Mouse (Mus musculus): ENCODE results near the gene Nek8.

The Nek8 gene

DNA sequence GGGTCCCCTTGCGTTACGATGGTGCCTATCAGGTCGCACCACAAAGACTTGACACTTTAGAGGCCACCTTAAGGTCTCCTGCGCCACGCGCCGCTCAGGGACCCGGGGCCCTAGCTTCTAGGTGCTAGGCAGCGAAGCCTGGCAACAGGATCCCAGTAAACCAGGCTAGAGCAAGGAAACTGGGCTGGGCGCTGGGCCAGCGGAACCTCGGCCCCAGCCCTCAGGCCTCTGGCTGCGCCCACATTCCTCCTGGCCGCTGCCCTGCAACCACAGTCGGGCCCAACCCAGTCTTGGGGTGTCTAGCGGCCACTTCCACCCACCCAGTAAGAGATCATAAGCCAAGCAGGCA is 10.7 kb downstream of the Nek8 start:
- no peak for DNase-seq

DNA sequence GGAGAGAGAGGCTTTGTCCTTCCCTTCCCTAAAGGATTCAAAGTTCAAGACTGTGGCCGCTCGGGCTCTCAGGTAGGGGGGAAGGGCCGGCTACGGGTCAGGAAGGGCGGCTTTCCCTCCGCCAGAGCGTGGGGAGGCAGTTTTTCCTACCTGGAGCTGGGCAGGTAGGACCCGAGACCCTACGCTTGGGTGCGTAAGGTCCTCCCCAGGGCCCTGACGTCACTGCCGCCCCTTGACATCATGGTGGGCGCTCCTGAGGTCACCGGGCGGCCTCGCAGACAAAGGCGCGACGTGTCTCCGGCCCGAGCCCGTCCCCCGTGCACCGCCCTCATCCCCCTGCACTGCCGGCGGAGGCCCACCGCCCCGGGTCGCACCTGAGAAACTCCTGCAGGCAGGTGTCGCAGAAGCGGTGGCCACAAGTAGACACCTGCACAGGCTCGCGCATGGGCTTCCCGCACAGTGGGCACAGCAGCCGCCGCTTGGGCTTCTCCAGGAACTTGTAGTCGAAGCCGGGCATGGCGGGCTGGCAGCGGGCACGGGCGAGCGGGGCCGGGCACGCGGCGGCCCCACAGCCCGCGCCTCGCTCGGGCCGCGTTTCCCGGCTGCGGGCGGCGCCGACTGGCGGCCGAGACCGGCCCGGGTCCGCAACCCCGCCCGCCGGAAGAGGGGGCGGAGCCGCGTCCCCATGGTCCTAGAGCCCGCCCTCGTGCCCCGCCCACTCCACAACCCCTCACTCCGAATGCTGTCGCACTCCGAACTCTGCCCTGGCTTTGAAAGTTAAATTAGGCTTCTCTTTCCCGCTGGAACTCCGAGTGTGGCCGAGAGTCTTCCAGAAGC is 11.3 kb downstream of the Nek8 start, which contains the start of gene Traf4:
Traf4 (minus strand) TSS at position 666 of the 837 bp plus-strand sequence.
- DNase-seq: peak; percentile 94

GRCm38 (mm10) chr11:78164604-78164923 is 11.9 kb downstream of the Nek8 start:
- no peak for DNase-seq

DNA sequence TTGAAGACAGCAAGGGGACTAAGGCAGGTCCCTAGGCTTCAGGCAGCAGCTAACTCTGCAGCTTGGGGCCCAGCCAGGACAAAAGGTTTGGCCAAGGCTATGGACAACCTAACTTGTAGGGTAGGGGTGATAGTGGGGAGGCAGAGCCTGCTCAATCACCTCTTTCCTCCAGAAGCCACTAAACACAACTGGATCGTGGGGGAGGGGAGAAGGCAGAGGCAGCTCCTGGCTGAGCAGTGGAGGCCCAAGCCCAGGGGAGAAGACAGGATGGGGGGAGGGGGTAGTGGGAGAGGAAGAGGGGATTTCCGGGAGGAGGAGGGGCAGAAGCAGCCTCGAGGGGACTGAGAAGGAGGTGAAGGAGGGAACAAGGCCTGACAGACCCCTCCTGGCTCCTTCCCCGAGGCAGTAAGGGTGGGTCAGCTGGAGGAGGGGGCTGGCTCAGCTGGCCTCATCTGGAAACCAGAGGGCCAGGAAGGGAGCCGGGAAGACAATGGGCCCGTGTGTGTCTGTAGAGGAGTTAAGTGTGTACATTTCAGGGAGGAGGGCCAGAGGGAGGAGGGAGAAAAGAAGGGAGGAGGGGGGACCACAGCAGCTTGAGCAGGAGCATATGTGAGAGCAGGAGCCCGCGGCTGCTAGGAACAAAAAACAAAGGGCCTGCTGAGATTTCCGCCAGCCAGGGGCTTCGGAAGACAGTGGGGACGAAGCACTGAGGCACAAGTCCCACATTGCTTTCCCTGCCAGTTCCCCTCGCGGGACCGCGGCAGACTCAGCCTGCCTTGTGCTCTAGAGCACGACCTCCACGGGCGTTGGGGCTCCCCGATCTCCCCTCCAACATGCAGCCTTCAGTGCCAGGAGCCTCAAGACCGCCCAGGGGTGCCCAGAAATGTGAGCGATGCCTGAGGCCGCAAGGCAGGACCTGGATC is 12.5 kb downstream of the Nek8 start:
- DNase-seq: peak; percentile 72

- no peak for DNase-seq
Observed at GRCm38 (mm10) chr11:78163045-78163444, 13.4 kb downstream of the Nek8 start.

GRCm38 (mm10) chr11:78162504-78162903 is 14.0 kb downstream of the Nek8 start:
- no peak for DNase-seq

DNA sequence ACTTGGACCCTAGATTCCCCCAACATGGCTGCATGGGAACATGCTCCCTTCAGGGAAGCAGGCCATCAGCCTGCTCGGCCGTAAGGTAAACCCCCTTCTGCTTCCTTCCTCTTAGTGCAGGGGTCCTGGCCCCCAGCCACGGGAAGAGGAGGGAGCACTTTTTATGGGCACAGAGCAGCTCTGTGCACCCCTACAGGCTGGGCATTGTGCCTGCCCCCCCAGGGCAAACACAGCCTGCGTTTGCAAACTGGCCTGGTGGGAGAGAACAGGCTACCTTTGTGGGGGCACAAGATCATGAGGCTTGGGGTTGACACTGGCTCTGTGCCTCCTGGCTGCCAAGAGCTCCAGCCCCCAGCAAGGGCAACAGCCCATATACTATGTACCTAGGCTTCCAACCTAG is 14.5 kb downstream of the Nek8 start:
- no peak for DNase-seq

- DNase-seq: no peak
Observed at GRCm38 (mm10) chr11:78161169-78161568, 15.3 kb downstream of the Nek8 start.

DNA sequence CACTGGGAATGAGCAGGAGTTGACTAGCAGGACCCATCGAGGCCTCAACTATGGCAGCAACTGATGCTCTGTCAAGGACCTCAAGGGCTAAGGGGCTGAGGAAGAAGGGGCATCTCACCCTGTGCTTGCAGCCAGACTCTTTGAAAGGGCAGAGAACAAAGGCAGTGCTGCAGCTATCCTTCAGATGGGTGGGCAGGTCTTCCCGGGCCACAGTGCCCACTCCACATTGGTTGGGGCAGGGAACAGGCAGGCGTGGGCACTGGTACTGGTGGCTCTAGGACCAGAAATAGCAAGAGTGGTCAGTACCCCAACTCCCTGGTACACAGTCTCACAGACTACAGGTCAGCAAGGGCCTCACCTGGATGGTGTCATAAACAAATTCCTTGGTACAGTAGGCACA is 15.8 kb downstream of the Nek8 start:
- DNase-seq: no peak

DNA sequence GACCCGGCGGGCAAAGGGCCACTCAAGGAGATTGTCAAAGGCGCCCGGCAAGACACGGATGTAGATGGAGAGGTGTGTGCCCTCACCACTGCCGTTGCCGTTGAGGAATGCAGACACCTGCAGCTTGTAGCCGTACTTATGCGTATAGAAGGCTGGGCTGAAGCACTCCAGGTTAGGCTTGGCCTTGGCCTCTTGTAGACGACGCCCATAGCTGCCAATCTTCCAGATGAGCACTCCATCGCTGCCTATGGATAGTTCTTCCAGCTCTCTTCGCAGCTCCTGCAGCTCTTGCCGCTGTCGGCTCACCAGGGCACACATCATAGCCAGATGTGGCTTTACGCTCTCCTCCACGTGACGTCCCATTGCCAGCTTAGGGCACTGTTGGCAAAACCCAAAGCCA is 16.3 kb downstream of the Nek8 start:
- DNase-seq: no peak

GRCm38 (mm10) chr11:78159557-78159956 is 16.9 kb downstream of the Nek8 start:
- no peak for DNase-seq

- peak; percentile 82 for DNase-seq
Observed at GRCm38 (mm10) chr11:78159096-78159495, 17.4 kb downstream of the Nek8 start.

GRCm38 (mm10) chr11:78156156-78156699 is 20.2 kb downstream of the Nek8 start:
- no peak for DNase-seq

- DNase-seq: no peak
Observed at GRCm38 (mm10) chr11:78155674-78156073, 20.8 kb downstream of the Nek8 start.

DNA sequence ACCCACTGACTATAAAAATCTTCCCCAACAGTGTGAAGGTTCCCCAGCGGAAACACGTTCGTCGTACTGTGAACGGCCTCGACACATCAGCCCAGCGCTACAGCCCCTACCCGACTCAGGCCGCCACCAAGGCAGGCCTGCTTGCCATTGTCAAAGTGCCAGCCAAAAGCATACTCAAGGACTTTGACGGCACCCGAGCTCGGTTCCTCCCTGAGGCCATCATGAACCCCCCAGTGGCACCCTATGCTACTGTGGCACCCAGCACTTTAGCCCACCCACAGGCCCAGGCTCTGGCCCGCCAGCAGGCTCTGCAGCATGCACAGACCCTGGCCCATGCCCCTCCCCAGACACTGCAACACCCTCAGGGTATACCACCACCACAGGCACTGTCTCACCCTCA is 22.7 kb downstream of the Nek8 start:
- no peak for DNase-seq

- no peak for DNase-seq
Observed at GRCm38 (mm10) chr11:78152299-78153231, 23.9 kb downstream of the Nek8 start.

DNA sequence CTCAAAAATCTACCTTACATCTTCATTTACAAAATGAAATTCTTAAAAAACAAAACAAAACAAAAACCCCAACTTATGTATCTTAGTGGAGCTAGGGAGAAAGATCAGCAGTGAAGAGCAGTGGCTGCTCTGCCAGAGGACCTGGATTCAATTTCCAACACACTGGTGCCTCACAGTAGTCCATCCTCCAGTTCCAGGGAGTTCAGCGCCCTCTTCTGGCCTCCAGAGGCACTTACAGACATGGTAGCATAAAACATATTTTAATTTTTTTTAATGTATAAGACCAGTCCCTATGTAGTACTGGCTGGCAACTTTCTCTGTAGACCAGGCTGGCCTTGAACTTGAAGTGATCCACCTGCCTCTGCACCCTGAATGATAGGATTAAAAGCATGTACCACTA is 25.3 kb downstream of the Nek8 start:
- peak; percentile 60 for DNase-seq

DNA sequence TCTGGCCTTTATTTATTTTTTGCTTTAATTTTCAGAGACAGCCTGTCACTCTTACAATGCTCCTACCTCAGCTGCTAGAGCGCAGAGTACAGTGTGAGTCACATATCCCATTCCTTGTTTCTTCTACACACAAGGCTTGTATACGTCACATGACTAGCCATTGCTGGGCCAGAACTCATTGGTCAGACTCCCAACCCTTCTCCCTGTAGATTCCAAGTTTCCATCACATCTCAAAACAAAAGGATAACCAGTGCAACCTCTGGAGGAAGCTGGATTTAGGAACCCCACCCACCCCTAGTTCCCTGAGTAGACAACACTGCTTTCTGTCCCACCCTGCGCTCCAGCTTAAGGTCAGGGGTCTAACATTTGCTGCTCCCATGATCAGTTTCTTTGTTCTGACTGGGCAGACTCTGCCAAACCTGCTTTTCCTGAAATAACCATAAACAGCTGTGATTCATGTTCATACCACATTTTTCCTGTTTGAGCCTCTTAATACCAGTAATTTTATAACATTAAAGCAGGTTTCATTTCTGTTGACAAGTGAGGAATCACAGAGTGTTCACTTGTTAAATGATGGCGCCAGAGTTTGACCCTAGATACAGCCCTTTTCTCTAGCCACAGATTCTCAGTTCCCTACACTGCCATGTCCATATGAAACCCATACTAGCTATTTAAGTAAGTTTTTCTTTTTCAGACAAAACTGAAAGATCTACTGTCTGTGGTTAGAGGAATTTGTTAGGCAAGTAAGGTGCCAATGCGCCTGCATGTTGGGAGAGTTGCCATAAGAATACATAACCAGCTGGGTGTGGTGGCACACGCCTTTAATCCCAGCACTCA is 29.6 kb downstream of the Nek8 start:
- DNase-seq: no peak

GRCm38 (mm10) chr11:78146168-78146567 is 30.3 kb downstream of the Nek8 start:
- DNase-seq: no peak

DNA sequence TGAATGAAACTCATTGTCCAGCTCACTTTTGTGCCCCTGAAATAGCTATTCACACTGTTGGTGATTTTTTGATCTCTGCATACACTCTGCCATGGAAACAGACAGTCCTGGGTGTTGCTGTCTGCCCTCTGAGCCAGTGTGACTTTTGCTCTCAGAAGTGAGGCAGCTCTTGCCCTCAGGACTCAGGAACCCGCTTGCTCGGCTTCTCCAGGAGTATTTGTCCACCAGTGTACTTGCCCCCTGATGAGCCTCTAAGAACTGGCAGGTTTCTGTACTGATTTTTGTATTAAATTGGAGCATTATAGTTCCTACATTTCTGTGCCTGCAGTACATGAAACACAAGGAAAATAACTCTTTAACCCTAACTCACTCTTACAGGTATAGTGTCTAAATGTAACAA is 33.0 kb downstream of the Nek8 start:
- no peak for DNase-seq

GRCm38 (mm10) chr11:78140665-78141064 is 35.8 kb downstream of the Nek8 start:
- DNase-seq: no peak

DNA sequence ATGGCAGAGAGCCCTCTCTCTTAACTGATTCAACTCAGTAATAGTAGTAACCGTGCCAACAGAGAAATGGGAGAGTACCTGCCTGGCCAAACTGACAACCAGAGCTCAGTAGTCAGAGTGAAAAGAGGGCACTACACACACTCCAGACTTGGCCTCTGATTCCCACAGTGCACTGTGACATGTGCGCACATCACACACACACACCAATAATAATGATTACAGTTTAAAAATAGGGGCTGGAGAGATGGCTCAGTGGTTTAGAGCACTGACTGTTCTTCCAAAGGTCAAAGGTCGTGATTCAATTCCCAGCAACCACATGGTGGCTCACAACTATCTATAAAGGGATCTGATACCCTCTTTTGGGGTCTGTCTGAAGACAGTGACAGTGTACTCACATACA is 38.5 kb downstream of the Nek8 start:
- no peak for DNase-seq

All from liver (tissue).